Mouse (Mus musculus): Measurements from ENCODE around the gene A030005L19Rik. TPM values are rescaled to one million over a fixed set of nuclear protein-coding genes. Genes with fewer than 3 reads are reported as not detected.
"Not testable (repeated sequence)": the region's sequence is repeated elsewhere in the genome, so short reads cannot be mapped to it uniquely, and the experiment has no call there.

The A030005L19Rik gene
- total and polyA plus RNA-seq, 3 experiments: 0.15 to 0.26 TPM; not detected in 1

DNA sequence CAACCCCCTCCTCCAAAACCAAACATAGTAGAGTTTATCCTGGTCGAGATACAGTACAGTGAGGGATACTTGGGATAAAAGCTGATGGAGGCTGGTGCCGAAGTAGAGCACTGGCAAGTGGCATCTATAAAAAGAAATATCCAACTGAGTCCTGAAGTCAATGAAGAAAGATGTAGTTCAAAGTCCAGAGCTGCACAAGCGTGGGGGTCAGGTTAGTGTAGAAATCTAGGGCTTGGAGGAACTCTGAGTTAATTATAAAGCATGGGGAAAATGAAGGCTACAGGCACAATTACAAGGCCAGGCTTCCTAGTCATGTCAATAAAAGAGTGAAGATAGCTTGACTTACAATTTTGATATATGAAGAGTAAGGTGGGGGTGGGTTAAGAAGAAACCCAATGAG is 11.9 kb upstream of the A030005L19Rik start:
- Histone ChIP-seq H3K36me3 (ENCODE audit: control insufficient read depth in 1 of 2, insufficient read depth in 2 of 2, low read length in 2 of 2) (peaks cover 3 to 4% of the 10 kb centered on the region in 2 experiments; a peak in 2 of 4 replicates), H3K79me2 (ENCODE audit: control insufficient read depth, insufficient read depth, low read length, poor library complexity) (no peaks in the 10 kb centered on the region), H3K27ac (ENCODE audit: control insufficient read depth, low read depth, low read length) (no peak overlapping the region), H3K9ac (ENCODE audit: control insufficient read depth, low read depth, low read length, poor library complexity, severe bottlenecking) (no peak overlapping the region), H3K9me3 (replicated peaks; ENCODE audit: insufficient read depth, low read length) (no peaks in the 10 kb centered on the region), H3K4me1 (ENCODE audit: control insufficient read depth in 1 of 2, insufficient read depth in 2 of 2, low read length in 2 of 2) (no peaks in the 10 kb centered on the region), H3K4me3 (ENCODE audit: control insufficient read depth in 1 of 2, insufficient read depth in 1 of 2, low read depth in 2 of 2, low read length in 2 of 2) (no peak overlapping the region), H3K27me3 (ENCODE audit: control insufficient read depth in 1 of 2, insufficient read depth in 2 of 2, low read length in 2 of 2) (no peaks in the 10 kb centered on the region)
- TF ChIP-seq MXI1 (IDR thresholded peaks at IDR 0.05; ENCODE audit: low read depth, low read length) (no peak), MYC (IDR thresholded peaks at IDR 0.05; ENCODE audit: low read depth, low read length) (no peak), HCFC1 (IDR thresholded peaks at IDR 0.05; ENCODE audit: low read depth, low read length) (no peak), RCOR1 (IDR thresholded peaks at IDR 0.05; ENCODE audit: low read depth, low read length) (no peak), E2F4 (IDR thresholded peaks at IDR 0.05; ENCODE audit: borderline replicate concordance, low read depth, low read length) (no peak), MAZ (IDR thresholded peaks at IDR 0.05; ENCODE audit: low read depth, low read length) (no peak), SMC3 (IDR thresholded peaks at IDR 0.05; ENCODE audit: low read depth, low read length) (no peak), KAT2A (conservative IDR thresholded peaks at IDR 0.05; ENCODE audit: low read depth, low read length) (no peak), GATA1 (IDR thresholded peaks at IDR 0.05; ENCODE audit: low read depth, low read length) (no peak), USF1 (IDR thresholded peaks at IDR 0.05; ENCODE audit: low read depth, low read length) (no peak), POLR2AphosphoS5 (IDR thresholded peaks at IDR 0.05; ENCODE audit: borderline replicate concordance, low read depth, low read length) (no peak), GABPA (IDR thresholded peaks at IDR 0.05; ENCODE audit: low read depth, low read length) (no peak), TCF12 (IDR thresholded peaks at IDR 0.05; ENCODE audit: low read depth, low read length) (no peak), JUND (IDR thresholded peaks at IDR 0.05; ENCODE audit: low read depth, low read length) (no peak), RAD21 (IDR thresholded peaks at IDR 0.05; ENCODE audit: low read depth, low read length) (no peak), MYB (IDR thresholded peaks at IDR 0.05; ENCODE audit: low read depth, low read length) (no peak), TAL1 (IDR thresholded peaks at IDR 0.05; ENCODE audit: low read length) (no peak), ZC3H11A (IDR thresholded peaks at IDR 0.05; ENCODE audit: low read depth, low read length) (no peak)
- DNase-seq (ENCODE audit: low read depth, low spot score): no peak

DNA sequence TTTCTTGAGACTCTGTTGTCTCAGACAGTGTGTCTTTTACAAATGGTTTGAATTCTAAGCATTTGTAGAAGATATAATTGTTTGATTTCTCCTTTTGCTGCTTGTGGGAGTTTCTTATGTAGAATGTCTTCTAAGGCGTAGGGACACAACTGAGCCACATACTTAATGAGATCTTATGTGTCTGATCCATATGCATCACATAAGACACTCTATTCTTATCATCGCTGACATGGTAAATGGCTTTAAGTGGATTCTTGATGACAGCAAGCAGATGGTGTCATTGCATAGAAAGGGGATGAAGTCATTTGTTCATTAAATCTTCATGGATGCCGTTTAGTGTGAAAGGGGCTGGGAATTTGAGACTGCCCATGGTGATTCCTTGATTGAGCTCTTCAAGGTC is 7.2 kb upstream of the A030005L19Rik start:
- Histone ChIP-seq H3K4me1 (ENCODE audit: control insufficient read depth in 1 of 2, insufficient read depth in 2 of 2, low read length in 2 of 2) (no peaks in the 10 kb centered on the region), H3K79me2 (ENCODE audit: control insufficient read depth, insufficient read depth, low read length, poor library complexity) (no peaks in the 10 kb centered on the region), H3K27ac (ENCODE audit: control insufficient read depth, low read depth, low read length) (no peak overlapping the region), H3K27me3 (ENCODE audit: control insufficient read depth in 1 of 2, insufficient read depth in 2 of 2, low read length in 2 of 2) (no peaks in the 10 kb centered on the region), H3K4me3 (ENCODE audit: control insufficient read depth in 1 of 2, insufficient read depth in 1 of 2, low read depth in 2 of 2, low read length in 2 of 2) (no peak overlapping the region), H3K36me3 (ENCODE audit: control insufficient read depth in 1 of 2, insufficient read depth in 2 of 2, low read length in 2 of 2) (0 out of 4 replicates have a peak, but pooled peaks cover 0 to 2% of the 10 kb centered on the region in 2 experiments), H3K9ac (ENCODE audit: control insufficient read depth, low read depth, low read length, poor library complexity, severe bottlenecking) (no peak overlapping the region), H3K9me3 (replicated peaks; ENCODE audit: insufficient read depth, low read length) (no peaks in the 10 kb centered on the region)
- TF ChIP-seq POLR2AphosphoS5 (IDR thresholded peaks at IDR 0.05; ENCODE audit: borderline replicate concordance, low read depth, low read length): no peak
- TF ChIP-seq RCOR1 (IDR thresholded peaks at IDR 0.05; ENCODE audit: low read depth, low read length): no peak
- no peak for TF ChIP-seq EP300 (IDR thresholded peaks at IDR 0.05; ENCODE audit: low read depth in 1 of 2, low read length in 2 of 2)
- TF ChIP-seq TCF12 (IDR thresholded peaks at IDR 0.05; ENCODE audit: low read depth, low read length): no peak
- TF ChIP-seq USF2 (IDR thresholded peaks at IDR 0.05; ENCODE audit: borderline replicate concordance in 1 of 2, insufficient read depth in 1 of 2, low read depth in 1 of 2, low read length in 2 of 2): no peak
- DNase-seq (ENCODE audit: low read depth, low spot score): no peak

DNA sequence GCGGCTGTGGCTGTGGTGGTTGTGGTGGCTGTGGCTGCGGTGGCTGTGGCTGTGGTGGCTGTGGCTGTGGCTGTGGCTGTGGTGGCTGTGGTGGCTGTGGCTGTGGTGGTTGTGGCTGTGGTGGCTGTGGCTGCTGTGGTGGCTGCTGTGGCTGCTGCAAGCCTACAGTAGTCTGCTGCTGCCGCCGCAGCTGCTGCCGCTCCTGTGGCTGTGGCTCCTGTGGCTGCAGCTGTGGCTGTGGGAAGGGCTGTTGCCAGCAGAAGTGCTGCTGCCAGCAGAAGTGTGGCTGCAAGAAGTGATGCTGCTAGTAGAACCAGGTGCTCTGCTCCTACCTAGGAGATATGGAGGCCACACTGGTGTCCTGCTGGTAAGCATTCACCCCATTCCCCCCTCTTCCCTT is 309 bp downstream of the A030005L19Rik start:
- not testable (repeated sequence) for H3K4me1 ChIP-seq (ENCODE audit: control insufficient read depth in 1 of 2, insufficient read depth in 2 of 2, low read length in 2 of 2); H3K9ac ChIP-seq (ENCODE audit: control insufficient read depth, low read depth, low read length, poor library complexity, severe bottlenecking); H3K79me2 ChIP-seq (ENCODE audit: control insufficient read depth, insufficient read depth, low read length, poor library complexity); H3K9me3 ChIP-seq (replicated peaks; ENCODE audit: insufficient read depth, low read length); H3K27ac ChIP-seq (ENCODE audit: control insufficient read depth, low read depth, low read length); H3K4me3 ChIP-seq (ENCODE audit: control insufficient read depth in 1 of 2, insufficient read depth in 1 of 2, low read depth in 2 of 2, low read length in 2 of 2); H3K36me3 ChIP-seq (ENCODE audit: control insufficient read depth in 1 of 2, insufficient read depth in 2 of 2, low read length in 2 of 2); H3K27me3 ChIP-seq (ENCODE audit: control insufficient read depth in 1 of 2, insufficient read depth in 2 of 2, low read length in 2 of 2); DNase-seq (ENCODE audit: low read depth, low spot score)
